Mouse (Mus musculus) G1E (cell line): ENCODE results near the gene Cap2.

Experiments
- CTCF ChIP-seq: IDR thresholded peaks from 2 replicates; pipeline ENCODE4 v1.5.1; 2012; ENCODE audit warnings: low read depth, low read length, inconsistent platforms, mixed read lengths
- GATA1 ChIP-seq: IDR thresholded peaks from 2 replicates; pipeline ENCODE4 v1.6.1; 2012; ENCODE audit warnings: borderline replicate concordance, low read length, inconsistent platforms, mixed read lengths

- TF ChIP-seq CTCF (no peak), GATA1 (no peak)
Measured at GRCm38 (mm10) chr13:46590885-46591284, 89.2 kb downstream of the Cap2 start.
